Mouse (Mus musculus): ENCODE measurements at regions not wholly inside any gene's neighbourhood (a gene's known extent, or its start where the extent isn't known, plus 50 kb on each side); places are given as distances from the start of the nearest gene placed in this dataset.
"Not testable (repeated sequence)": the region's sequence is repeated elsewhere in the genome, so short reads cannot be mapped to it uniquely, and the experiment has no call there.

DNA sequence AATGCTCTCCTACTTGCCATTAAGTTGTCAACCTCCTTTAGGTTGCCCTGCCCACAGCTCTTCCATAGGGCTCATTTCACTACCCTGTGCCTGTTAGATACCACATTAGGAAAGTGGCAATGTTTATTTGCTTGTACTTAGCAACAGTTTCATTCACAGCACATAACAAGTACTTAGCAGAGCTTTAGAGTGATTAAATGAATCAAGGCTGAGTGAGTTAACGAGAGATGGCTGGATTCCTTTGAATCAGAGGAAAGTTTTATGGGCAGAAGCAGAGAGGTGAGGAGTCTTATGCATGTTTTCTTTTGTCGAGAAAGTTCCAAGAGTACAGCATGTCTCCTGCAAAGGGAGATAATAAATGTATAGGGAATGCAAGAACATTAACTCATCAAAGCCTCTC lies 60.5 kb downstream of the Ptgs2 start:
- DNase-seq, result no peak

DNA sequence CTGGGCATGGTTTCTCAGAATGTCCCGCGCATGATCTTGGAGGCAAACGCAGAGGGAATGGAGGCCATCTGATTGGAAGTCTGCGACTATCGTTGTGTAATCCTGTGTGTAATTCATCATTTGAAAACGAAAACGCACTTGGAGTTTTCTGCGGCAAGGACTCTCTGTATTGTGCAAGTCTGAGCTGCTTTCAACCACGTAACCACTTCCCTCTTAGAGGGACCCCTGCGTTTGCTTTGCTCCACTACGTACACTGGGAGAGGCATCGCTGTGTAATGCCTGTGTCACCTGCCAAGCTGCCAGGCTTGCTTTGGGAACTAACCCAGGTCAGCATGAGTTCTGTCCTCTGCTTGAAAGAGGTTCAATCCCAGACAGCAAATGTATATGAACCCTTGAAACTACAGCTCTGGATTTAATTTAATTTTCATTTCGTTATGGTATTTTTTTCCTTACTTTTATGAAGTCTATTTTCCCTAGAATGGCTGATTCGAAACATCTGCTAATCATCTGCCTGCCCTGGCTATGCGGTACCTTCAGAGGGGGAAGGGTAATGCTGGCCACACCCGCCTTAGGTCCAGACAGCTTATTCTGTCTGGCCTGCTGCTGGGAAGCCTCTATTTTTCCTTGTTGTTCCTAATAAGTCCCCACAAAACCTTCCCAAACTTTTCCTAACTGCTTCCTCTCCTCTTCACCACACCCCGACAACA lies 65.2 kb downstream of the Ptgs2 start:
- DNase-seq, result peak in 1 of 2 experiments; percentile 3

GRCm38 (mm10) chr1:150165597-150165973 lies 65.8 kb downstream of the Ptgs2 start:
- DNase-seq, result no peak

- no peak for DNase-seq
Observed at GRCm38 (mm10) chr1:150167172-150167571, 67.3 kb downstream of the Ptgs2 start.

- no peak for DNase-seq
Observed at GRCm38 (mm10) chr1:150174204-150174603, 74.4 kb downstream of the Ptgs2 start.

- no peak for DNase-seq
Observed at GRCm38 (mm10) chr1:150177029-150177740, 77.4 kb downstream of the Ptgs2 start.

DNA sequence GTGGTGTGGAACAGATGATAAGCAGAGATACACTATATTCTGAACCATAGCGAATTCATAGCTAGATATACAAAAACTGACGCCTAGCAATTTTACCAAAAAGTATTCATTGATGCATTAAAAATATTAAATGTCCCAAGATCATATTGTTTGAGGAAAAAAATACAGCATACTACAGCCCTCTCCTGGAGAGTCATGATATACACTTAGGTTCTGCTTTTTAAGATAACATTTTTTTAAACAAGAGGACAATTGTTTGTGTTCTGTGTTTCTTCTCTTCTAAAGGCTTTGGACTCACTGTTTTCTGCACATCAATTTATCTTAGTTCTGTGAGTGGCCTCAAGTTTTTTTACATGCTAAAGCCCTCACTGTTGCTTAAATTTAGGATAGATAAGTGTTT lies 102.2 kb downstream of the Ptgs2 start:
- no peak for DNase-seq

DNA sequence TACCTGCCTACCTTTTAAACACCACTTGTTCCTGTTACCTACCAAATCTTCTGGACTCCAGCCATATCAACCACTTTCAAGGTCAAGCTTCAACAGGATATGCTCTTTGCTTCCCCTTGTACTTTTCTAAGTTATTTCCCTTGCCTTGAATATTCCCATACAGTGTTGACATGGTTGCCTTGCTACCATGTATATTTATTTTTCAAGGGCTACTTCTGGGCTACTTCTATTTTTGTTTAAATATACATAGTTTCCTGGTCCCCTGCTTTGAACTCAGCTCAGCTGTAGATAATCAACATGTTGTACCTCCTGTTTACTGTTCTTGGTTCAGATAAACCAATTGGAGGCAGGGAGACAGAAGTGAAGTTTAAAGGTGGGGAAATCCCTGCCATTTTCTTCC lies 106.8 kb upstream of the Pdc start:
- DNase-seq, result no peak

- no peak for DNase-seq
Observed at GRCm38 (mm10) chr1:150216672-150217071, 102.5 kb upstream of the Pdc start.

DNA sequence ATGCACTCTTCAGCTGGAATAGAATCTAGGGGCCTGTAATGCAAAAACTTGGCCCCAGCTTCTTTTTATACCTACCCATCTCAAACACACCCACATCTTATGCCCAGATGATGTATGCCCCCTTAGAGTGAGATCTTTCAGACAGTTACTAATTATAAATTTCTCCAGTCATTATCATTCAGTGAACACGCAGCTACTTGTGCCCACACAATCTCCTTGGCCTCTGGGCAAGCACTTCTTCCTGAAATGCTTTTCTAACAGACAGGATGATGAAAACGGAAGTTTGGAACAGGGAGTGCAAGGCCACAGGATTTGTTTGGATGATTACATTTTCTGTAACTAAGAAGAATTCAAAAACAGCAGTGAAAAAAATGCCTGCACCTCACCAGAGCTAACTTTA lies 100.4 kb upstream of the Pdc start:
- no peak for DNase-seq

DNA sequence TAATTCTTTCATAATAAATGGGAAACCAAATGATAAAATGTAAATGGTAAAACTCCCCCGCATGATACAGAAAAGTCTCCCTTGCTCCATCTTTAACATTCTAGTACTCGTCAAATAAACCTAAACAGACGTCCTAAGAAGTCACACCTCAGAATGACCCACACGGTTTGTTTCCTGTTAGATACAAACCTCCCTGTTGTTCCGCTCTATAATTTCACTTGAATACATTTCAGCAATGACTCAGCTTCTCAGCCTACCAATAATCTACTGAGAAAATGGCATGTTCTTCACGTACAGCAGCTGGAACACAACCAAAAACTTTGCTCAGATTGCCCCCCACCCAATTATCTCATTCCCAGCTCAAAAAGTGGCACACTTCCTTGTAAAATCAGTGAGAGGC lies 93.7 kb upstream of the Pdc start:
- no peak for DNase-seq

DNA sequence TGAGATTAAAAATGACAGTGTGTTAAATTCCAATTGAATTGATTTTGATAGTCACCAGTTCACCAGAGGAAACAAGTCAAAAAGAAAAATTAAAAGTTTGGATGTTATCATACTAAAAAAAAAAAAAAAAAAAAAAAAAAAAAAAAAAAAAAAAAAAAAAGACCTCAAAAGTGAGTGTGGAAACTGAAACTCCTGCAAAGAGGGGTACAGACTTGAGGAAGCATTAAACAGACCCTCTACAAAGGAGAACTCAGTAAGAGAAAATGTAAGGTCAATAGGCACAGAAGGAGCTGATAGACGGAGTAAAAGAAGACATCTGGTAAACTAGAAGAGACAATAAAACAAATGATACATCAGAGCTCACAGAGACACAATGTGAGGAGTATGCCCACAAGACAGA lies 79.7 kb upstream of the Pdc start:
- not testable (repeated sequence) for DNase-seq

DNA sequence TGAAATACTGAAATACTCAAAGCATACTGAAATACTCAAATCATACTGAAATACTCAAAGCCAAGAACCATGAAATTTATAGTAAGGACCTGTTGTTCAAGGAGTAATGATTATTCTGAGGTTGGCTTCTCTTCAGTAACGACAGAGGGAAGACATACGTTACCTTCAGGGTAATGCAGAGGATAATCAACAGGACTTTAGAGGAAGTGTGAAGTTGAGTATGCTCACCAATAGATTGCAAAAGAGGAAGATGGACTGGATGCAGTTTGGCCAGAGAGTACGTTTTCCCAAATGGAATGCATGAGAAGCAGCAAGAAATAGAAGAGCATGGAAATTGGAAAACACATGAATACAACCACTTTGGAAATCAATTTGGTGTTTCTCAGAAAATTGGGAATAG lies 79.1 kb upstream of the Pdc start:
- DNase-seq, result no peak

DNA sequence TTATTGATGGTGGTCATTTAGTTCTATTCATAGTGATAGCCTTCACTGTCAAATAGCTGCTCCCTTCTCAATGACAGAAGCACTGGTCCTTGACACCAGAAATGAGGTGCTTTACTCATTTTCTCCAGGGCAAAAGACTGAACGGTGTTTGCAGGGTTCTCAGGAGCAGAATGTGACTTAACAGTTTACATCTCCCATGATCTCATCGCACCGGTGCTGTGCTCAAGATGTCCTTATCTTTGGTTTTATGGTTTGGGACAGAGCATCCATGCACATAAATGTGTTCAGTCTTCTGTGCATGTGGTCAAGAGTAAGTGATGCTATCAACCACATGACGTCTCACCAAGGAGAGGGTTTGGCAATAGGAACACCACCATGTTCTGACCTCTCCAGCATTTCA lies 78.1 kb upstream of the Pdc start:
- DNase-seq, result no peak

GRCm38 (mm10) chr1:150242108-150242507 lies 77.1 kb upstream of the Pdc start:
- DNase-seq, result no peak

GRCm38 (mm10) chr1:150244916-150245315 lies 74.3 kb upstream of the Pdc start:
- no peak for DNase-seq

DNA sequence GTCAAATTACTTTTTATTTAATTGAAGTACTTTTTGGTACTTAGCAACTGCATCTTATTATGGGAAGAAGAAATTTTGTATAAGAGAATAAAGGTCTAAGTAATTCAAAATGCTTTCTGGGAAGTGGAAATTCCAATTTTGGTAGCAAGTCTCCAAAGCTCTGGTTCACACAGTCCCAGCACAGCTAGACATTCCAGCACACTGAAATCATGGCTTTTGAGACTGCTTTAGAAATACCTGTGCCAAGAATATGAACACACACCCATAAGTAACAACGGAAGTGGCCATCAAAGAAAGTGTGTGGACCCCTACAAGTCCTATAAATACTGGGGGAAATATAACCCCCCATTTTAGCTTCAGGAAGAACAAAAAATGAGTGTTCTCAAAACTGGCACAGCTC lies 67.8 kb upstream of the Pdc start:
- DNase-seq, result no peak

GRCm38 (mm10) chr1:150251876-150252275 lies 67.3 kb upstream of the Pdc start:
- DNase-seq, result no peak

GRCm38 (mm10) chr1:150257596-150257995 lies 61.6 kb upstream of the Pdc start:
- peak in 1 of 2 experiments; percentile 13 for DNase-seq

- DNase-seq, result no peak
Observed at GRCm38 (mm10) chr1:150260355-150260754, 58.9 kb upstream of the Pdc start.

DNA sequence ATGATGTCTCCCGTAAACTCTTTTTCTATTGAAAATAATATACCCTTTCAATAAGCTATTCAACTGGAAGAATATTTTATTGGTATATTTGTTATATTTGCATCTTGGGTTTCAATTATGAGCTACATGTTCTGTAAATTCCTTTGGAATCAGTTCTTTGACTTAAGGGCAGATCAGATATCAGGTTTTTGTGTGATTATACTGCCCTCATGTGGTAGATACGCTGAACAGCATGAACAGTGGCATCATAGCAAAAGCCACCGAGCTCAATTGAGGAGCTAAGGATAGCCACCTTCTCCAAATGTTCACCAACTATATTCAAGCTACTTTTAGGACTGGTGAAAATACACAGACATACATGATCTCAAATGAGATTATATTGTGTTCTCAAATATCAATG lies 52.7 kb upstream of the Pdc start:
- peak in 1 of 2 experiments; percentile 5 for DNase-seq

DNA sequence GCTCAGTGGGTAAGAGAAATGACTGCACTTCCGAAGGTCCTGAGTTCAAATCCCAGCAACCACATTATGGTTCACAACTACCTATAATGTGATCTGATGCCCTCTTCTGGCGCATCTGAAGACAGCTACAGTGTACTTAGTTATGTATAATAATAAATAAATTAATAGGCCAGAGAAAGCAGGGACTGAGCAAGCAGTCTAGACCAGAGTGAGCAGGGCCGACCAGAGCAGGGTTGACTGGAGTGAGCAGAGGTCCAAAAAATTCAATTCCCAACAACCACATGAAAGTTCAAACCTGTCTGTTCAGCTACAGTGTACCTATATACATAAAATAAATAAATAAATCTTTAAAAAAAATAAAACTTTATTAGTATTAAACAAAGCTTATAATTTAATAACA lies 52.2 kb upstream of the Pdc start:
- DNase-seq, result no peak

Data from kidney, postnatal 4 days (tissue).